Mouse (Mus musculus) liver (tissue): Measurements from ENCODE around the gene Nacc1.
"Not testable (repeated sequence)": the region's sequence is repeated elsewhere in the genome, so short reads cannot be mapped to it uniquely, and the experiment has no call there.

Source experiments
- DNase-seq: peaks from one replicate; pipeline ENCODE4 v3.0.0-alpha.2; 2020; ENCODE audit warnings: mixed read lengths

Gene Nacc1

DNA sequence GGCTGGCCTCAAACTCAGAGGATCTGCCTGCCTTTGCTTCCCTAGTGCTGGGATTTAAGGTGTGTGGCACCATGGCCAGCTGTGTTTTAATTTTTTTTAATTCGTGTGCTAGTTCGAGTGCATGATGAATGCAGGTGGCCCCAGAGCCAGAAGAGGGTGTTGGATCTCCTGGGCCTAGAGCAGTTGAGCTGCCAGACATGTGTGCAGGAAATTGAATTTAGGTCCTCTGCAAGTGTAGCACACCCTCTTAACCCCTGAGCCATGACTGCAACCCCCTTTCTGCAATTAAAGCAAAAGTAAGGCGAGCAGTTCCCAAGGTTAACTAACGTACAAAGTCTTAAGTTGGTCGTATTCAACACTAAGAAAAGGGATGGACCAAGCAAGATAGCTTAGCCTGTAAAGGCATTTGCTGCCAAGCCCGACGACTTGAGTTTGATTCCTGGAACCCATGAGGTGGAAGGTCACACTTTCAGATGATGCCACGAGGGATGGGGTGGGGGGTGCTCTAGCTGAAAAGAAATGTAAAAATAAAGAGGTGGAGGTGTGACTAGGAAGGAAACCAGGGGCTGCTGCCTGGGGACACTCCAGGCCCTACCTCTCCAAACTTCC, 49.6 kb downstream of the Nacc1 start:
- no peak for DNase-seq

DNA sequence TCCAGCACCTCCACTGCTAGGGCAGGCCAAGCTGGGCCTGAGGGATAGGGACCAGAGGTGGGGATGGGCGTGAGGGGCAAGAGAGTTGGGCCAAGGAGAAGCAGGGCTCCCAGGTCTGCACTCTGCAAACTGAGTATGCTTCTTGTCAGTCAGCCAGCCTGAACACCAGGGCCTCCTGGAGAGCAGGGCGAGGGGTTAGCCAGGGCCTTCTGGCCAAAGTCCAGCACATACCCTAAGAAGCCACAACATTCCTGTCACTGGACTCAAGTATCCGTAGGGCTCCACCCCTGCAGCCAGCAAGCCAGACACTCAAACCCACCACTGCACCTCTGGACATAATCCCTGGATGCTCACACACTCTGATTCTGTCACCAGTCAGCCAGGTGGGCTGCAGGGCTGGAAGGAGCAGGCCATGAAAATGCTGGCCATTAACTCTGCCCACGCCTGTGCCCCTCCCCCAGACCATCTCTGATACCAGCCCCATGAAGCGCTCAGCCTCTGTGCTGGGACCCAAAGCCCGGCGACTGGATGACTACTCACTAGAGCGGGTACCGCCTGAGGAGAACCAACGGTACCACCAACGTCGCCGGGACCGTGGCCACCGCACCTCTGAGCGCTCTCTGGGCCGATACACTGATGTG, 51.5 kb downstream of the Nacc1 start:
- DNase-seq, result no peak

- no peak for DNase-seq
Measured at GRCm38 (mm10) chr8:84635397-84636050, 52.1 kb downstream of the Nacc1 start.

DNA sequence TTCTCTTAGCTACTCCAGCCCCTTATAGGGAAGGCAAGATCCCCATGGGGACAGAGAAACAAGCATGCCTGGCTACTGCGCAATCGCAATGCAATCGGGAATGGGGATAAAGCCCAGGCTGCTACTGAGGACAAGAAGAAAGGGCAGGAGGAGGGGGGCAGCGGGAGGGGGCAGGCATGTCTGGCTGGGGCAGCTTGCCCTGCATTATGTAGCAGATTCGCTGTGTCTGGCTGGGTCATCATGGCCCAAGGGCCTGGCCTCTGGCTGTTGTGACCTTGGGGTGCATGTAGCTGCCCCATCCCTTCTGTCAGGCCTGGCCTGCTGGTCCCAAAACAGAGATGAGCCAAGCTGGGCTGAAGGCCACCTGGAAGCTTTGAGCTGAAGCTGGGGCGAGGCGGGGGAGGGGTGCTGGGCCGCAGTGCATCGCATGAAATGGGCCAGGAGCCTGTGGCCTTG, 52.8 kb downstream of the Nacc1 start:
- no peak for DNase-seq

DNA sequence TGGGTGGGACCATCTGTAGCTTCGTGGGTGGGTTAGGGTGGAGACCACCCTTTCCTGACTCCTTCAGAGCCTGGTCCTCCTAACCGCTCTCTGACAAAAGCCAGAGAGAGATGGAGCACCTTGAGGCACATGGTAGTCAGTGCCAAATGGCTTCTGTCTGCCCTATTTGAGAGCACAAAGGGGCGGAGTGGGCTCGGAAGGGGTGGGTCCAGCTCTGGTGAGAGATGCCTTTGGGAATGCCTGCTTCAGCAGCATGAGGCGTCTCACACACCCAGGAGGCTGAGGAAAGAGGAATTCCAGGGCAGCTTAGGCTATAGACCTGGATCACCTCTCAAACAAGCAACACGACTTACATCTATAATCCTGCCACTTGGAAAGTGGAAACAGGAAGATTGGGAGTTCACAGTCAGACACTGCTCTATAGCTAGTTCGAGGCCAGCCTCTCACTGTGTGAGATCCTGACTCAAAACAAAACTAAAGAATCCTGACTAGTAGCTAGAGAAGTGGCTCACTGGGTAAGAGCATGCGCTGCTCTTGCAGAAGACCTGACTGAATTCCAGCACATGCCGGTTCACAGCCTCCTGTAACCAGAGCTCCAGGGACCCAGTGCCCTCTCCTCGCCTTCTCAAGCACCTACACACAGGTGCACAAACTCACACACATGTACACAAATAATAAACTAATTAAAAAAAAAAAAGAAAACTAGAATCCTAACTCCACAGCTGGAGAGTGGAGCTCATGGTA, 53.6 kb downstream of the Nacc1 start:
- no peak for DNase-seq

DNA sequence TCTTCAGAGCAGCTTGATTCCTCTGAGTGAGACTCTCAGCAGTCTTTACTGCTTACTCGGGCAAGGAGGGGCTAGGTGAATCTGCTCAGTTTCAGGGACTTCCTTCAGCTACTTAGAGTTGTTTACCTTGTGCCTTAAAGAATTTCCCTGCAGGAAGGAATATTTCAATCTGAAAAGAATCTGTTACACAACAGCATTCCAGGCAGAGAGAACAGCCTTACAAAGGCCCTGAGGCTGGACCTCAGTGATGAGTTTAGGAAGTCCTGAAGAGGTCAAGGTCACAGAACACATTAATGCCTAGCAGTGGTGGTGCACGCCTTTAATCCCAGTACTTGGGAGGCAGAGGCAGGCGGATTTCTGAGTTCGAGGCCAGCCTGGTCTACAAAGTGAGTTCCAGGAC, 55.8 kb downstream of the Nacc1 start:
- no peak for DNase-seq

GRCm38 (mm10) chr8:84630145-84630544, 57.5 kb downstream of the Nacc1 start:
- DNase-seq, result no peak

DNA sequence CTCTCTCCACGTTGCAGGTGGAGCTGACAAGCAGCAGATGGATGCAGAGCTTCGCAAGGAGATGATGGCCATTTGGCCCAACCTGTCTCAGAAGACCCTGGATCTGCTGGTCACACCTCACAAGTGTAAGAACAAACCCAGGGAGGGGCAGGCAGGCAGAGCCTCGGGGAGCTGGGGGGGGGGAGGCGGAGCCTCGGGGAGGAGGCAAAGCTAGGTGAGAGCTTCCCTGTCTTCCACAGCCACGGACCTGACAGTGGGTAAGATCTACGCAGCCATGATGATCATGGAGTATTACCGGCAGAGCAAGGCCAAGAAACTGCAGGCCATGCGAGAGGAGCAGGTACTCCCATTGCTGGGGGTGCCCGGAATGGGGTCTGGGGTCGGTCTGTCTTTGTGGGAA, 58.1 kb downstream of the Nacc1 start:
- DNase-seq, result no peak

DNA sequence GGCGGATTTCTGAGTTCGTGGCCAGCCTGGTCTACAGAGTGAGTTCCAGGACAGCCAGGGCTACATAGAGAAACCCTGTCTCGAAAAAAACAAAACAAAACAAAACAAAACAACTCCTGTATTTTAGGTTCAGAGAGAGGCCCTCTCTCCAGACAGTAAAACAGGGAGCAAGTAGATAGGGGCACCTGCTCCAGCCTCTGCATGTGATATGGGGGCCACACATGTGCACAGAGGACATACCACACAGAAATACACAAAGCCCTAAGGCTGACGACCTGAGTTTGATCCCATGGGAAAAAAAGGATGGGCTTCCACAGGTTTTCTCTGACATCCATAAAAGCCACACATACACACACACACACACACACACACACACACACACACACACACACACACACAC, 64.2 kb downstream of the Nacc1 start:
- DNase-seq, result not testable (repeated sequence)

DNA sequence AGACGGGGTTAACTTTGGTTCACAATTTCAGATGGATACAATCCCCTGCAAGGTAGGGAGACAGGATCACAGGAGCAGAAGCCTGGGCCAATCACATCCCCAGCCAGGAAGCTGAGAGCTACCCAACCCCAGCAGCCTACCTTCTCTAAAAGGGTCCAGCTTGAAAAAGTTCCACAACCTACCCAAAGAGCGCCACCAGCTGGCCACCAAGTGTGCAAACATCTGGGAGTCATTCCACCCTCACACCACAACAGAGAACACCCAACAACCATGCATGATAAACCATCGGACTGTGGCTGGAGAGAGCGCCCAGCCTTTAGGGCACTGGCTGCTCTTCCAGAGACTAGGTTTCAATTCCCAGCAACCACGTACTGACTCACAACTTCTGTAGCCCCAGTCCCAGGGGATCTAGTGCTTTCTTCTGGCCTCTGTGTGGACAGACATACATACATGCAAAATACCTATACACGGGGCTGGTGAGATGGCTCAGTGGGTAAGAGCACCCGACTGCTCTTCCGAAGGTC, 66.5 kb downstream of the Nacc1 start:
- DNase-seq, result no peak
